Mouse (Mus musculus) megakaryocyte, embryonic 14.5 days (primary cell): ENCODE measurements around the gene Plekhg4.

Source experiments
- FLI1 ChIP-seq: IDR thresholded peaks from 2 replicates; pipeline ENCODE4 v1.6.1; 2012; ENCODE audit warnings: low read length, inconsistent platforms, mixed read lengths
- GATA1 ChIP-seq: IDR thresholded peaks from 3 replicates; pipeline ENCODE4 v1.6.1; 2012; ENCODE audit warnings: mixed read lengths, low read length, inconsistent platforms, borderline replicate concordance

DNA sequence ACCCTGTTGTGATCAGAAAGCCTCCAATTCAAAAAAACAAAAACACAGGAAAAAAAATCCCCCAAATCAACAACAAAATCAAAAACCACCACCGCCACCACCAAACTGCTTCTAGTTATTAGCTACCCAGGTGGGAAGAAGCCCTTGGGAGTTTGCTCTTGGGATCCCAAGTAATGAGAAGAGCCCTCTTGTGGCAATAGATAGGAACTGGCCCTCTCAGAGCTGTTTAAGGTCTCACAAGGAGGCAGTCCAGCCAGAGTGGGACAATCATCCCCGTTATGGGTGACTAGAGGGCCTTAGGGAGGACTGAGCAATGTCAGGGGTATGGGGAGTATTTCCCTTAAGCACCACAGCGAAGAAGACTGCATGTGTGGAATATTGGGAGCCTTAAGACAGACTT lies 24.7 kb downstream of the Plekhg4 start:
- no peak for TF ChIP-seq GATA1
- TF ChIP-seq FLI1: no peak
